Mouse (Mus musculus) embryo, embryonic 11 days (tissue): ENCODE measurements around the gene Synpo2.

Experiments used
- DNase-seq: peaks from one replicate; pipeline ENCODE4 v3.0.0-alpha.2; 2015

Gene Synpo2

GRCm38 (mm10) chr3:123235921-123236320, at the start of gene Synpo2:
TSS of gene Synpo2 (minus strand) at chr3:123236149.
- DNase-seq: peak; percentile 79

GRCm38 (mm10) chr3:123285649-123286048, 49.7 kb upstream of the Synpo2 start:
- no peak for DNase-seq

GRCm38 (mm10) chr3:123284284-123284683, 48.3 kb upstream of the Synpo2 start:
- DNase-seq: no peak

- no peak for DNase-seq
These were observed 47.1 kb upstream of the Synpo2 start for GRCm38 (mm10) chr3:123282866-123283615.

- peak; percentile 58 for DNase-seq
These were observed 31.8 kb upstream of the Synpo2 start for GRCm38 (mm10) chr3:123267741-123268201.

GRCm38 (mm10) chr3:123266753-123267651, 31.1 kb upstream of the Synpo2 start, which contains the start of gene Sec24d:
TSS of gene Sec24d (plus strand) at chr3:123267455.
- peak; percentile 88 for DNase-seq

GRCm38 (mm10) chr3:123264706-123265105, 28.8 kb upstream of the Synpo2 start:
- DNase-seq: no peak

GRCm38 (mm10) chr3:123258709-123259108, 22.8 kb upstream of the Synpo2 start:
- DNase-seq: no peak

GRCm38 (mm10) chr3:123256181-123257101, 20.5 kb upstream of the Synpo2 start:
- DNase-seq: no peak

GRCm38 (mm10) chr3:123245646-123246045, 9.7 kb upstream of the Synpo2 start:
- DNase-seq: peak; percentile 26

- DNase-seq: peak; percentile 20
These were observed 8.4 kb upstream of the Synpo2 start for GRCm38 (mm10) chr3:123244376-123244775.

GRCm38 (mm10) chr3:123237446-123237845, 1.5 kb upstream of the Synpo2 start:
- DNase-seq: no peak

GRCm38 (mm10) chr3:123237039-123237438, 1.1 kb upstream of the Synpo2 start:
- DNase-seq: peak; percentile 37

- DNase-seq: no peak
These were observed 454 bp downstream of the Synpo2 start for GRCm38 (mm10) chr3:123235495-123235894.

- DNase-seq: peak; percentile 63
These were observed 1.6 kb downstream of the Synpo2 start for GRCm38 (mm10) chr3:123234191-123234836.

GRCm38 (mm10) chr3:123231639-123232038, 4.3 kb downstream of the Synpo2 start:
- no peak for DNase-seq

GRCm38 (mm10) chr3:123227276-123227675, 8.7 kb downstream of the Synpo2 start:
- DNase-seq: no peak

- peak; percentile 4 for DNase-seq
These were observed 17.3 kb downstream of the Synpo2 start for GRCm38 (mm10) chr3:123218646-123219045.

GRCm38 (mm10) chr3:123208891-123209290, 27.1 kb downstream of the Synpo2 start:
- no peak for DNase-seq

- DNase-seq: no peak
These were observed 28.6 kb downstream of the Synpo2 start for GRCm38 (mm10) chr3:123207386-123207785.

- no peak for DNase-seq
These were observed 30.5 kb downstream of the Synpo2 start for GRCm38 (mm10) chr3:123205485-123205884.

GRCm38 (mm10) chr3:123205065-123205464, 30.9 kb downstream of the Synpo2 start:
- no peak for DNase-seq
